Mouse (Mus musculus) heart, adult 9 months (tissue): ENCODE data around the gene Ip6k1.

Experiments used
- DNase-seq, 2 experiments: peaks; one replicate each; pipeline ENCODE4 v3.0.0; 2022; ENCODE audit warnings: low spot score in 2 of 2

Ip6k1 gene

DNA sequence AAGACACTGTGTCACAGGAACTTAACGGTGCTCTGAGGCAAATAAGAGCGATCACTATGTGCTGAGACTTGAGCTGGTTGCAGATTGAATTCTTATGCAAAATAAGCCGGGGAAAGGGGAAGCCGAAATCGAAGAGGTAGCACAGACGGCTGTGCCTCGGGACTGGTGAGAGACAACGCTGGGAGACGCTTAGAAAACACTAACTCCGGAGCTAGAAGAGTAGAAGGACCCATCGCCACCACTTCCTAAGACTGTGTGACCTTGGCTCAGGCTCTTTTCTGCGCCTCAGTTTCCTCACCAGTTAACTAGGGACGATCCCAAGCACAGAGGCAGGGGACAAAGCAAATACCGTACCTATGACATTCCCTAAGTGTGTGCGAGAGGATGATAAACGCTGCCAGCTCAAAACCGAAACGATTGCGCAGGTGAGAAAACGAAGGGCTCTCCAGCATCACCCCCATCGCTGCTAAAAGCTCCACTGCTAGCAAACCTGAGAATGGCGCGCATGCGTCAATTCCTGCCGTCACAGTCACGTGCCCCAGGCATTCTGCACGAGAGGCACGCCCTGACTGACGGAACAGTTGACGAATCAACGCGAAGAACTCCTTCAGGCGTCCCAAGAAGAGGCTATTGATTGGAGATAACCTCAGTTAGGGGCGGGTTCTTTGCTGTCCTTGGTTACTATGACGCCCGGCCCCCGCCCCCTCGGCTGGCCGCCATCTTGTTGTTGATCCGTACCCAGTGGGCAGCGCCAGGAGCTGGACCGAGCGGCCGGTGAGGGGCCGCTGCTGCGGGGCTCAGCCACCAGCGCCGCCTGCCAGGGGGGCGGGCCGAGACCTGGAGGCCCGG, at the start of gene Ip6k1:
TSS of gene Ip6k1 (plus strand) at position 580 of the 849 bp plus-strand sequence.
- DNase-seq: peak; percentile 100

DNA sequence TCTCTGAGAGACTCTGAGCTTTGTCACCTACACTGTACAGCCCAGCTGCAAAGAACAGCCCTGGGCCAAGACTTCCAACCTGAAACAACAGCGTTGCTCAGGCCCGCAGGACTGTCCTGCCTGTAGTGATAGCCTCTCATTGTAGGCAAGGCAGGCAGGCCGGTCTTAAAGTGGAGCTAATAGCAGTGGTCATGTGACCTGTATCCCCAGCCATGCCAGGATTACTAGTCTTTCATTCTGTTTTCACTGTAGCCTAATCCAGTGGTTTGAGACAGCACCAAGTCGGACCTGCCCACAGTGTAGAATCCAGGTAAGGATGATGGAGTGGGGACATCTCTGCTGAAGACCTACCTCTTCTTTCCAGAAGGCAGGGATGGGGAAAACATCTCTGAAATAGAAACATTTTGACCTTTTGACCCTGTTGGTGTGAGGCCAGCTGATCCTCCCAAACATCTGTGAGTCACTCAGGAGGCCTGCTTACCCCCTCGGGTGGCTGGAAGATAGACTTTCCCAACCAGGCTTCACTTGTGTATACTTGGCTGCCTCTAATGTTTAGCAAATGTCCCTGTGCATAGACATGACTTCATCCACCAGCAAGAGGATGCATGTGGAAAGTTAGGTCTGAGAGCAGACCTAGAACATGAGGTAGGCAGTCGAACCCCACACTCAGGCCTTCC, 46.5 kb upstream of the Ip6k1 start:
- DNase-seq: no peak

DNA sequence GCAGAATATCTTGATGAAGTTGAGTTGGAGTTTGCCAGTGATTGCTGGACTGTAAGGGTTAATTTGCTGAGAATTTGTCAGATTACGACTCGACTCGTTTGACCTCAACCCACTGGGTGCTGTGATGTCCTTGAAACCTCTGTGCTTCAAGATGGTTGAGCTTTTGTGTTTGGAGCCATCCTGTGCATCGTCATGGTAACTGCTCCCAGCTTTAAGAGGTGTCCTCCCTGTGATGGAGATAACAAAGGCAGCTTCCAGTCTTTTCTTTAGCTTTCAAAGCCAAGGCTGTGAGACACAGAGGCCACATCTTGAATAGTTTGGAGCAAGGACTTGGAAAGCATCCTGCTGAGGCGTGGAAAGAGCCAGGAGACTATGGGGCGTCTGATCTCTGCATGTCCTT, 45.2 kb upstream of the Ip6k1 start:
- no peak for DNase-seq

DNA sequence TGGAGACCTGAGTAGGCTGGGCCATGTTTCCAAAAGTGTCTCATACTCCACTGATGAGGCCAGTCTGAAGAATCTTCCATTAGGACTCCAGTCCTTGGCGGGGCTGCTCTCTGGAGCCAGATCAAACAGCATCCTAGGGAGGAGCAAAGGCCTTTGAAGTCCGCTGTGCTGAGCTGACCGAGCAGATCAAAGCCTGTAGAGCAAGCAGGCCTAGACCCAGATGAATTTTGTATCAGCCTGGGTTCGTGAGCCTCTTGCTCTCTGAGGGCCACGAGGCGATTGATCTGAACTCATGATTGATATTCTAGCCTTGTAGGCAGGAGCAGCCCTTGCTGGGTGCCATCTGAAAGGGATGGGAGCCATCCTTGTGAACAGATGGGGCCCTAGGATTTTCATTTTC, 42.4 kb upstream of the Ip6k1 start:
- no peak for DNase-seq

DNA sequence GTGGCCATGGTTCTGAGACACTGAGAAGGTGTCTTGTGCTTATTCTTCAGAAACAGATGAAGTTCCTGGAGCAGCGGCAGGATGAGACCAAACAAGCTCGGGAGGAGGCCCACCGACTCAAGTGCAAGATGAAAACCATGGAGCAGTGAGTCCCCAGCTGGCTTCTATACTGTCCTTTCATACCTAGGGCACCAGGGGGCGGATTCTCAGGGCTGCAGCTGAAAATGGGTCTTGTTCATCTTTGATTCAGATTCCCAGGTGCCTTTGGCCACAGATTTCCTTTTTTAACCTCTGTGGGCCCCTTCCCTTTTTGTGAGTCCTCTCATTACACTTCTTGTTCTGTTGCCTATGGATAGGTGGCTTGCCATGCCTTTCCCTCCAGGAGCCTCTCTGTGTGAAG, 41.4 kb upstream of the Ip6k1 start:
- no peak for DNase-seq

DNA sequence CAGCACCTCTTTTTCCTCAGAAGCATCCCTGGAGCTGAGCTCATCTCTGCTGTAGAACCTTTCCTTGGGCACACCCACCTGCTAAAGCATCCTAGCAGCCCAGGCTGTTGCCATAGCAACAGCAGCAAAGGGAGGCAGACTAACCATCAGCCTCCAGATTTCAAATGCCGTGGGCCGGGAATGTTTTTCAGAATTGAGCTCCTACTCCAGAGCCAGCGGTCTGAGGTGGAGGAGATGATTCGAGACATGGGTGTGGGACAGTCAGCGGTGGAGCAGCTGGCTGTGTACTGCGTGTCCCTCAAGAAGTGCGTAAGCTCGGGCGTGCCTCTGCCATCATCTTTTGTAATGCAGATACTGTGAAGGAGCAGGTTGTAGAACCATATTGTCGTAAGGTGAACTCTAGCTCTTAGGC, 40.9 kb upstream of the Ip6k1 start:
- DNase-seq: no peak

DNA sequence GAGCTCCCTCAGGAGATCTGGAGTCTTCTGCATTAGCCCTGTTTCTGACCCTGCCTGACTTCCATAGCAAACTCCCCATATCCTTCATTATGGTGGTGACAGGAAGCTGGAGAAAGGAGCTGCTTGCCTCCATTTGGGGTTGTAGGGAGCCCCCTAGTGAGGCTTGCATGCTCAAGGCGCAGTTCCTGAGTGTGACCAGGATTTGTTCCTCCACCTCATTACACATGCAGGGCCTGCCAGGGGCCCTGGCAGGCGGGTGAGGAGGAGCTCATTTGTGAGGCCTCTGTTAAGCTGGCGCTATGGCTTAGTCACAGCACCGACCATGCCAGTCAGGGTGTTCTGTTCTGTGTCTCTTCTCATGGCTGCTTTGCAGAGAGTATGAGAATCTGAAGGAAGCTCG, 40.4 kb upstream of the Ip6k1 start:
- no peak for DNase-seq

DNA sequence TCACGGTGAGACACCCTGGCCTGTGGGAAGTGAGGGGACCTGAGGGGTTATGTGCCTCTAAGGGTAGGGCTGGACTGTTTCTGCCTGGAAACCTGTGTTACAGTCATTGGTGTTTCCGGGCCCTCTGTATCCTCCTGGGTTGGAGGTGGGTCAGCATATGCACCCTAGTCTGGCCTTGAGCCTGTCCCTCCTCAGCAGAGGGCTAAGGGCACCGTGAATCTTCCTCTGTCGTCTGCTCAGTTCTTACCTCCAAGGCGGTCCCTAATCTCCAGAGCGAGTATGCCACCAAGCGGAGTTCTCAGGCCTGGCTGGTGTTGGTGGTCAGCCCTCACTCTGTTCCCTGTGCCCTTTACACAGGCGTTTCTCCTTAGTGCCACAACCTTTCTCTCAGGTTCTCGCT, 39.4 kb upstream of the Ip6k1 start:
- DNase-seq: no peak

DNA sequence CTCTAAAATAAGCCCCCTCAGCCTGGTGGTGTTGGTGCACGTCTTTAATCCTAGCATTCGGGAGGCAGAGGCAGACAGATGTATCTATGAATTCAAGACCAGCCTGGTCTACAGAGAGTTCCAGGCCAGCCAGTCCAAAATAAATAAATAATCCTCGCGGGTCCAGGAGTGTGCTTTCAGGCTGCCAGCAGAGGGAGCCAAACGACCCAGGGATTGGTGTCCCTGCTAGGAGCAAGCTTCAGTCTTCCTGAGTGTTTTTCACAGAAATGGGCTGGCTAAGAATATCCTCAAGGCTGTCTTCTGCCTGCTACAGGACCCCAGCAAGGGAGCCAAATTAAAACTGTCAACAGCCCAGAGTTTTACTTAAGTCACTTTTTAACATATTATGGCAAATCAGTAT, 38.6 kb upstream of the Ip6k1 start:
- DNase-seq: peak; percentile 83 to 85

DNA sequence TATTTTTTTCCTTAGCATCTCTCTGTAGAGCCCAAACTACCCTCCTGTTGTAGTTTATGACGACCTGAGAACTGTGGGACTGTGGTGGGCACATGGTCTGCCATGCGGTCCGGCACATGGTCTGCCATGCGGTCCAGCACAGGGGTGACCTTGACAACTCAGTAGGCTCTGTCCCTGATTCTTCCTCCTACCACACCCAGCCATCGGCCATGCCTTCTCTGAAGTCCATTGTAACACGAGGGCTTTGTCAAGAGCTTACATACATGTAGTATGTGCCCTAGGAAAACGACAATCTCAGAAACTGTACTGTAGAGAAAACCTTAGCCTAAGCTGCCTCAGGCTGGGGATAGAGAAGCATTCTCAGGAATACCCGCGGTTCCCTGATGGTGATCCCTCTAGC, 37.6 kb upstream of the Ip6k1 start:
- DNase-seq: no peak

DNA sequence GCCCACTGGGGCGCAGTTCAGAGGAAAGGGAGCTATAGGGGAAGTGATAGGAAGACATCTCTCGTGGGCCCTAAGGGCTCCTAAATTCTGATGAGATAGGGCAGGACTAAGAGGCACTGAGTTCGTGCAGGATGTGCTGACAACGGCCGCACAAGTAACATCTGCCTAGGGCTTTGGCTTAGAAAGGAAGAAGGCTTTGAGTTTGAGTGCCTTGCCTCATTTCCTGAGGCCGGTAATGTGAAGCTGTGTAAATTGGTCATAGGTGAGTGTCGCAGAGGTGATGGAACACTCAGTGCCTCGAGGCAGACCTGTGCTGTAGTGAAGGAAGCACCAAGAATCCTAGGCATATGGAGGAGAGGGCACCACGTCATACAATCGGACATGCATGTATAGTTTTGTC, 35.6 kb upstream of the Ip6k1 start:
- DNase-seq: peak; percentile 34 to 46

DNA sequence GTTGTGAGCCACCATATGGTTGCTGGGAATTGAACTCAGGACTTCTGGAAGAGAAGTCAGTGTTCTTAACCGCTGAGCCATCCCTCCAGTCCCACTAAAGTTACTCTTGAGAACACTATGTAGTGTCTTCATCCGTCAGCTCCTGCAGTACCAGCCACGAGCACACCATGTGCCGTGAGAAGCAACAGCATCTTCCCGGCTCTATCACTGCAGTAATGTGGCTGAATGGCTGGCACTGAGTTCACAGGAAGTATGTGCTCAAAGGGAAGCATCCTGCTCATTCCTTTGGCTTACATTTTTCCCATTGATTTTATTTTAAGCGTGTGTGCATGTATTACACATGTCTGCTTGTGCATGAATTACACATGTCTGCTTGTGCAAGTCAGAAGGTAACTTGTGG, 34.9 kb upstream of the Ip6k1 start:
- DNase-seq: no peak

DNA sequence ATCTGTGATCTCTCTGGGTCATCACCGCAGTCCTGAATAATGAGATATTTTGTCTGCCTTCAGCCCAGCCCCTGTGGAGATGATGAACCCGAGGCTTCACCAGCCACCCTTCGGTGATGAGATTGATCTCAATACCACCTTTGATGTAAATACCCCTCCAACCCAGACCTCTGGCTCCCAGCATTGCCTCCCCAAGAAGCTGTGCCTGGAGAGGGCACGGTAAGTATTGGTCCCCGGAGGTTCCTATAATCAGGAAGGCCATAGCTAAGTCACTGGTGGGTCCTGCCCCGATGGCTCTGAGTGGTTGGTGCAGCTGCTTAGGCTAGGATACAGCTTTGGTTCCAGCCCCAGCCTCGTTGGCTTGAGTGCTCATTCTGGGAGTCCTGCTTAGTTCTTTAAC, 33.8 kb upstream of the Ip6k1 start:
- no peak for DNase-seq

DNA sequence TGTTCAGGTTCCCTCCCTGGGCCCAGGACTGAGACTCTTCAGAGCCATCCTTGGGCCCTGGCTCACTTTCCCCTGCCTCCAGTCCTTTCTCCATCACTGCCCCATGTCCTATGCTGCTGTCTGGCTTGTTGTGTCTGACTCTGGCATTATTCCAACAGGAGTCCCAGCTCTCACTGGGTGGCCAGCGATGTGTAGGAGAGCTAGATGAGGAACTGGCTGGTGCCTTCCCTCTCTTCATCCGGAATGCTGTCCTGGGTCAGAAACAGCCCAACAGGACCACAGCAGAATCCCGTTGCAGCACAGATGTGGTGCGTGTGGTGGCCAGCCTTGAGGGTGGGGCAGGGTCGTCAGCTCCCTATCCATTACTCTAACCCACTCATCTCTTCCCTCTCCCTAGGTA, 32.0 kb upstream of the Ip6k1 start:
- DNase-seq: no peak

DNA sequence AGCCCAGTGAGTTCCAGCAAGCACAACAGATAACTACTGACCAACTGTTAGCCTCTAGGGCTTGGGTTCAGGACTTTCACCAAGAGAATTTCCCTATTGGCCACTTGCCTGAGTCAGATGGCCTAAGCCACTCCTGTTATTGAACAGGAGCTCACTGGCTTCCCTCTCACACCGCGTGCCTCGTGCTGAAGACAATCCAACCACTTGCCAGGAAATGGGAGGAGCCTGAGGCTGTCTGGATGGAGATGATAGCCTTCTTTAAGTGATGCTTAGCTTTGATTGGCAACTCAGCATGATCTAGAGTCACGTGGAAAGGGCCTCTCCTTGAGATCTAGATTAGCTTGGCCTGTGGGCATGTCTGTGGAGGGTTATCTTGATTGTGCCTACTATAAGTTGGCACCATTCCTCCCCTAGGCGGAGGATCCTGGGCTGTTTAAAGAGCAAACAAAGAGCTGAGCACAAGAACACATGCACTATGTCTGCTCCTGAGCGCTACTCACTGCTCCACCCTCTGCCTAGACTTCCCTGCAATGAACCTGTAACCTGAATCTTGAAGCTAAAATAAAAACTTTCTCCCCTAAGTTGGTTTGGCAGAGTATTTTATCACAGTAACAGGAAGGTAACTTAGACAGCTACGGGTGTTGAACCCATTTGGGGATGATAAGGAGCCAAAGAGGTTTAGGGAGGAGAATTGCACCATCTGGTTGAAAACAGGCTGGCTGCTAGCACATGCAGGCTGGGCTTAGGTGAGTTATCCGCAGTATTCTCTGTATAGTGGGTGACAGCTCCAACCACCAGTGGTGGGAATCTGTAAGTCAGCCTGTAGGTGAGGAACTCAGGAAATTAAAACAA, 30.4 kb upstream of the Ip6k1 start:
- peak; percentile 73 to 81 for DNase-seq

DNA sequence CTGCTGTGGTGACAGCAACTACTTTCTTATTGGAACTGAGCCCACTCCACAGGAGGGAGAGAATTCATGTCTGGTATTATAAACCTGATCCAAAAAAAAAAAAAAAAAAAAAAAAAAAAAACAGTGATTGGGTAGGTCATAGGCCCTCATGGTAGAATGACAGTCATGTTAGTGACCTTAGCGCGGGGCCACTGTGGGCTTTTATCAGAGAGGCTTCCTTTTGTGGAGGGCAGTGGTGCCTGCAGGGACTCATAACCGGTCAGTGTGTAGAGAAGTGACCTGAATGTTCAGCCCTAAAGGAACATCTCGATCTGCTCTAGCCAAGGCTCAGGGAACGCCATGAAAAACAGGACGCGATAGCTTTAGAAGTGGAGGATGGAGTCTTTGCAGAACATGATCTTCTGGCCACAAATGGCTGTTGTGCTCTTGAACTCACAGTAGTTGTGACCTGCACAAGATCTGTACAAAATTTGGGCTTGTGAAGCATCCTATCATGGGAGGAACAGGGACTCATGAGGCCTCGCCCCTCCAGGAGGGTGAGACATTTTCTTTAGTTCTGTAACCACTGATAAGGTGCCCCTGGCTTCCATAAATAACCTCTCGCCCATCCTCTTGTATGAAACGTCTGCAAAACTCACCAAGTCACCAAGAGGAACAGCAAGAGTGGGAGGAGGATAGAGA, 27.7 kb upstream of the Ip6k1 start:
- no peak for DNase-seq

DNA sequence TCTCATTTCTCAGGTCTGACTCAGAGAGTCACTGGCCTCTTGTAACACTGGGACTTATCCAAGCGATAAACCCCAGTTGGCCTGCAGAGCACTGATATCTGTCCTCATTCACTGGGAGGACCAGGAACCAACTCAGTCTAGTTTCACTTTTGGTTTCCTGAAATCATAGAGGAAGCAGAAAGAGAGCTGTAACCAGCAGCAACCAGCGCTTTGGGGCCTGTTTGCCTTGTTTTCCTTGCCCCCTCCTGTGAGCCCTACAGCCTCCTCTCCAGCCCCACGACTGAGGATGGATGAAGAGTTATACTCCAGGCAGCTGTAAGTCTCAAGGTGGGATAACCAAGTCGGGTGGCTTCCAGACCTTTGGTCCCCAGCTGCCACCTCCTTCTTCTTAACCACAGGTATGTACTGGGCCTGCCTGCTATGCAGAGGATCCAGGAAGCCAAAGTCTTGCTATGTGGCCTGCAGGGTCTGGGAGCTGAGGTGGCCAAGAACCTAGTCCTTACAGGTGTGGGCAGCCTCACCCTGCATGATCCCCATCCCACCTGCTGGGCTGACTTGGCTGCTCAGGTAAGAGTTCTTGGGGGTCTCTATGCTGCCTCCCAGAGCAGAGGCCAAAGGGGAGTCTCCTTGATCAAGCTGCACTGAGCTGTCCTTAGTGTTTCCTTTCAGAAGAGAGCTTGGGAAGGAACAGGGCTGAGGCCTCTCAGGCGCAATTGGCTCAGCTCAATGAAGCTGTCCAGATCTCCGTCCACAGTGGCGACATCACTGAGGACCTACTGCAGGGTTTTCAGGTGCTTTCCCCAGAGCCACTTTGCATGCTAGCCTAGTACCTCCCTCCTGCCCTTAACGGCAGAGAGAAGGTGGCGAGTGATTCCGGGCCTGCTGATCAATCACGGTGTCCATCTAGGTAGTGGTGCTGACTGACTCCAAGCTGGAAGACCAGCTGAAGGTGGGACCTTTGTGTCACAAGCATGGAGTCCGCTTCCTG, 26.6 kb upstream of the Ip6k1 start, which contains the start of gene Uba7:
TSS of gene Uba7 (plus strand) at position 107 of the 988 bp plus-strand sequence.
- peak; percentile 79 to 80 for DNase-seq

DNA sequence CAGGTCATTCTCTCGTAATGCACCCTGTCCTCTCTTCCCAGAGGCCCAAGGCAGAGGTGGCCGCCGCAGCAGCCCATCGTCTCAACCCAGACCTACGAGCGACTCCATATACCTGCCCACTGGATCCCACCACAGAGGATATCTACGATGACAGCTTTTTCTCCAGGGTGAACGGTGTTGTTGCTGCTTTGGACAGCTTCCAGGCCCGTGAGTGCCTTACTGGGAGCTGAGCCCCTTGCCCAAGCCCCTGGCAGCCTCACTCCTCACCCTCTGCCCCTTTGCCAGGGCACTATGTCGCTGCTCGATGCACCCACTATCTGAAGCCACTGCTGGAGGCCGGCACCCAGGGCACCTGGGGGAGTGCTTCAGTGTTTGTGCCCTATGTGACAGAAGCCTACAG, 23.5 kb upstream of the Ip6k1 start:
- no peak for DNase-seq

DNA sequence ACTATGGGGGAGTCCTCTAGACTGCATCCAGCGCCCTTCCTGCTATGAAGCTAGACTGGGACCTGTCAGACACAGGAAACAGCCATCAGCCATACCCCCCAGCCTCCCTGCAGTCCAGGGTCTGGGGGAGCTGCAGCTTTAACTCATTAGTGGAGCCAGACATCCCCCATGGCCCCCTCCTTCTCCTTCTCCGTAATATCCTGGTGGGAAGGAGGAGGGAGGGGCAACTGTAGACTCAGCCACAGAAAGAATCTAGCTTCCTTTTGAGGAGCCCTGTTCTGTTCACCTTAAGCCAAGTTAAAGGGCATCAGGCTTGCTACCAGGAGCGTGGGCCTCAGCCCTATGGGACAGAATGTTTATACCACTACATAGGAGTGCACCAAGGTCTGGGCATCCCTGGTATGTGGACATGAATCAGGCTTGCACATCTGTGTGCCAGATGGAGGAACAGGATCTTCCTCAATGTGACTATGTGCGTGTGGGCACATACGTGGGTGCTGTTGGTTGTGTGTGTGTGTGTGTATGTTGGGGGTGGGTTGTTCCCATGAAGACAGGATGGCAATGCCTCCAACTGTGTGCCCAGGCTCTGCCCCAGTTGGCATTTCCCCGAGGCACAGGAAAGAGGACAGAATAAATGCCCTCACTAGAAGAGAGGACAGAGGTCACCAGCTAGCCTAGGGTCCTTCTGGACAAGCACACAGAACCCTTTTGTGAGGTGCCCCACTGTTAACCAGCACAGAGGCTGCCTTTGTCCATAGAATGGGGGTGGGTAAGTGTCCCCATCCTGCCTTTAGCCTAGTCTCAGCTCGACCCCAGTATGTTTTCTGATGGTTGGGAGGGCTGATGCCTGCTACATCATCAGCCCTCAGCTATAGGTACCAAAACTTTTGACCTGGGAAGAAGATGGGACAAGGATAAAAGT, 20.4 kb upstream of the Ip6k1 start:
- DNase-seq: peak; percentile 30 to 58
